Mouse (Mus musculus) v-Abl transformed pro-B cells (cell line): ENCODE results near the gene Tmem44.
"Not testable (repeated sequence)": the region's sequence is repeated elsewhere in the genome, so short reads cannot be mapped to it uniquely, and the experiment has no call there.

ENCODE experiments used
- in situ Hi-C, 2 experiments: fragments of 400-800 bp; cut with MboI; formaldehyde crosslinking; loops; one replicate each; pipeline ENCODE4 v1.15.1; 2025; ENCODE audit not compliant: unreplicated experiment in 2 of 2

Tmem44 gene

GRCm38 (mm10) chr16:30465680-30466298 lies 84.9 kb downstream of the Tmem44 start:
- in situ Hi-C loops = no loop called here

DNA sequence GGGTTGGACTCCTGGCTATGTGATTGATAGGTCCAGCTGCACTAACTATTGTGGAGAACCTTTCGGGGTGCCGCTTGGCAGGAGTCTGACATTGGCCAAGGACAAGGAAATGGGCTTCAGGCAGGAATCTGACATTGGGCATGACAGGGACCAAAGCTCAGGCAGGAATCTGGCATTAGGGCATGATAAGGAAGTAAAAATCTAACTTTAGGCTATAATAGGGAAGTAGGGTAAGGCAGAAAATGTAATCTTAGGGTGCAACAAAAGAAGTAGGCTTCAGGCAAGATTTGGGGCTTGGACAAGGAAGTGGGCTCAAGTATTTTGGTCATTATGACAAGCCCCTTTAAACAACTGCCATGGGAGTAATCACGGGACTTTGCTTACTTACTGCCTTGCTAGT lies 85.9 kb downstream of the Tmem44 start:
- in situ Hi-C loops = not testable (repeated sequence)
